Mouse (Mus musculus): ENCODE measurements around the gene Casp1.

DNA sequence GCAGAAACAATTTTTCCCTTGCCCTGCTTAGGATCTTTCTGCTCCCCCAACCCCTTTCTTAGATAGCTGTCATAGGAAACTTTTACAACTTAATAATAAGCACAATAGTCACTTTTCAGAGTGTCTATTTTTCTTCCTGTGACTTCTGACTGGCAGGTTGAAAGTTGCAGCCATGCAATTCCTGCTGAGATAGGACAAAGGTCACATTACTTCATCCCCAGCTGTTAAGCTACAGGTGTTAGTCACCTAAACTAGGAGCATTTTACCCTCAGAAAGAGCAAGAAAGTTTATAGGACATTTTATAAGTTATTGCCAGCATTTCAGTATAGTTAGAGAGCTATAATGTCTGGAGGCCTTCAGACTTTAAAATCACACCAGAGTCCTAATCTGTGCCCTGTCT, 11.7 kb upstream of the Casp1 start:
- TF ChIP-seq CTCF (IDR thresholded peaks at IDR 0.05; ENCODE audit: low read depth) (no peak), EP300 (IDR thresholded peaks at IDR 0.05; ENCODE audit: low read depth) (no peak)

All from liver, embryonic 14.5 days (tissue).